Mouse (Mus musculus) frontal cortex, postnatal 10 days (tissue): Measurements from ENCODE around the gene Tnni3k.

Experiments used
- DNase-seq, 2 experiments: peaks; one replicate each; pipeline ENCODE4 v3.0.0; 2022; ENCODE audit warnings: low spot score in 2 of 2, mixed read lengths in 1 of 2

Tnni3k gene

DNA sequence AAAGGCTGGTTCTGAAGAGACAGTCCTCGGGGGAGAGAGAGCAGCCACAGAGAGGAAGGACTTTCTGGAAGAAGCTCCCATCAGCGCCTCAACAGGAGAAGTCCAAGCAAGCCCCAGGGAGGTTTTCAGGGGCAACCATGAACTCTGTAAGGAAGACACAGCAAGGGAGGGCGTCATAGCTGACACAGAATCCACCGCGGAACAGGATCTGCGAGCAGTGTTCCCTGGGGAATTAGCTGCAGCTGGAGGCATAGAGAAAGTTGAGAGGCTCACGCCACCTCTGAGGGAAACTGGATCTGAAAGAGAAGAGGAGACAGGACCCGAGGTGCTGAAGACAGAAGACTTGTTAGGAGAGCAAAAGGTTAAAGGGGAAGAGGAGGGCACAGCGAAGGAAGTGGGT is 291.8 kb downstream of the Tnni3k start:
- no peak for DNase-seq

GRCm38 (mm10) chr3:154761108-154761507 is 294.1 kb downstream of the Tnni3k start:
- DNase-seq: no peak

DNA sequence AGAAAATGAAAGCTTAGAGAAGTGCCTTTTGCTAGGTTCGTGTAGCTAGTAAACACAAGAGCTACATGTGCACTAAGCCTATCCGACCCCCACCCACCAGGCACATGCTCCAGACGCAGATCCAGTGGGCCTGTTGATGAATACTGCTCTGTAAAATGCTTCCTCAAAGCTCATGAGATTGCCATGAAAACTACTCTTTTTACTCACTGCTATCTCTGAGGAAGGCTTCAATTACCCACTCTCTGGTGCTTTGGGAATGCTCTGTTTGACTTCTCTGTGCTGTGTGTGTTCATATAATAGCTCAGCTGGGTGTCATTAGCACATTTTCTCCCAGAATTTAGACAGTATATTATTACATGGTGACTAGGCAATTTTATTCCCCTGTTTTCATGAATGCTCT is 297.1 kb downstream of the Tnni3k start:
- DNase-seq: no peak

DNA sequence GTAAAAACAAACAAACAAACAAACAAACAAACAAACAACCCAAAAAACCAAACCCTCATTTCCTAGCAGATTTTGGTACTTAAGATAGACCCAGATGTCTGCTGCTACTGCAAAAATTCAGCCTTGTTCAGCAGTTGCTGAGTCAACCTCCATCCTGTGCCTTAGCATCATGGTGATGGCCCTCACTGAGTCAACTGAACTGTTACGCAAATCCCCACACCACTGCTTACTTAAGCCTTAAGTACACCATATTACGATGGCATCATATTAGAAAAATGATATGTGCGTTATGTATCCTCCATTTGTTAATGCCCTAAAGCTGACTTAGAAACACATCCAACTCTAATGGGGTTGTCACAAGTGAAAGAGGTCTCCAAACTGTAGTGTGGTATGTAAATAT is 300.0 kb downstream of the Tnni3k start:
- DNase-seq: no peak

GRCm38 (mm10) chr3:154754505-154754904 is 300.7 kb downstream of the Tnni3k start:
- DNase-seq: no peak

- no peak for DNase-seq
Observed at GRCm38 (mm10) chr3:154744317-154744716, 310.9 kb downstream of the Tnni3k start.

DNA sequence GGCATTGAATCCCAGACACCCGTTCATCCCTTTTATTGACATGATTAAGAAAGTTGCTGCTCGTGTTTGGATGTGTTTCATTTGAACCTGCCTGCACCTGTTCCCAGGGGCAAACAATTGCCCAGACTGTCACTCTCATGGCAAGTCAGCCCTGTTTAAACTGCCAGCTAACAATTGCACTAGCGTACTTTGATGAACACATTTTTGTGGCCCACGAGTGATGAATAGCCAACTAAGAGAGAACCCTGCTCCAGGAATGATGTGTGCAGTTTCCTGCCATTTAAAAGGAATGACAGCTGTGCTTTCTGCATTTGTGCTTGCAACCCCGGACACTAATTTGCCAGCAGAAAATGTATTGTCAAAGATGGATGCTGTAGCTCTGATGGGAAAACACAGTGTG is 312.3 kb downstream of the Tnni3k start:
- DNase-seq: no peak

DNA sequence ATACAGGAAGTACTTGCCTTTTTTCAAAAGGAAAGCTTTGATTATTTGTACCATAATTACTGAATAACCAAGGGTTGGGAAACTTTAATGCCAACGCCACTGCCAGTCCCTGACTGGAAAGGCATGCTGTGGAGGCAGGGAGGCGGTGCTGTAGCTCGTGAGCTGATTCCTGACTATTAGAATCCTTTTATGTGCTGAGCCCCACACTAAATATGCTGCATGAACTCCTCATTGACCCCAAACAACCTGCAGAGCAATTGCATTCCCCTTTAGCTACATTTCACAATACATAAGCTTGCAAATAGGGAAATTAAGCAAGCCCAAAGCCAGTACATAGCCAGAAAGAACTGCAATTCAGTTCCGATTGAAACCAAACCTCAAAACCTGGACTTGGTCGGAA is 313.7 kb downstream of the Tnni3k start:
- no peak for DNase-seq
